Mouse (Mus musculus) liver, adult 2 months (tissue): Measurements from ENCODE around the gene Lamp1.

Experiments used
- CTCF ChIP-seq: fragments of 200-500 bp; IDR thresholded peaks from 2 replicates; pipeline ENCODE4 v1.5.1; 2011; ENCODE audit warnings: low read depth, low read length, control low read depth
- POLR2A ChIP-seq: fragments of 200-500 bp; IDR thresholded peaks from 2 replicates; pipeline ENCODE4 v1.6.1; 2011; ENCODE audit warnings: low read length, control low read depth; ENCODE audit not compliant: insufficient read depth; ENCODE audit errors: extremely low read depth

GRCm38 (mm10) chr8:13200301-13201012 is 41.5 kb downstream of the Lamp1 start, which contains the start of gene Grtp1:
- TF ChIP-seq CTCF (no peak), POLR2A (no peak; the same call in 1 of the 2 replicates)
